Mouse (Mus musculus): ENCODE measurements around the gene Tceanc. TPM values are rescaled to one million over a fixed set of nuclear protein-coding genes. Genes with fewer than 3 reads are reported as not detected.
A peak's percentile ranks its signal among the peaks of the same experiment; 100 is the strongest.

Gene Tceanc
- polyA plus RNA-seq (2015; fragmentation: Nextera tagmentation; extraction: Ambion mirVana), result 3.1 and 3.5 TPM in 2 replicates

DNA sequence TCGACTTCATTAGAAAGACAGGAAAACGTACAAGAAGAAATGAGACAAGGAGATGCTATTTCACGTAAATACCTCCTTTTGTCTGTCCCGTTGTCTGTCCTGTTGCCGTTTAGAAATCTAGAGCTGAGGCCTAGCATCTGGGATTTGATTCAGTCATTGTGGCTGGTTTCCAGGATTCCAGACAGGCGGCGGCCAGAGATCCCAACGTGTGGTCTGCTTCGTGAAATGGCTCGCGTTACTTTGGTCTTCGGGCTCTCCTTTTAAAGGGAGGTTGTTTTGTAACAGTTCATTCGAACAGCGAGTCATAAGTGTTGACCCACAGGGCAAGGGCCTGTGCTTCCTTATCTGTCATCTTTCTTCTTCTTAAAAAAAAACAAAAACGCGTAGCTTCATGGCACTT is at the start of gene Tceanc:
Gene Tceanc (minus strand): TSS at position 223 of the 400 bp plus-strand sequence.
- H3K9me3 ChIP-seq (ENCODE audit: control insufficient read depth), result no peaks in the 10 kb centered on the region
- H3K9ac ChIP-seq (ENCODE audit: low read depth, low read length), result no peak within 1 kb of the TSS
- H3K4me1 ChIP-seq (replicated peaks; ENCODE audit: control insufficient read depth, insufficient read depth, low read length), result no peaks in the 10 kb centered on the region
- no peak for ATAC-seq
- H3K27me3 ChIP-seq (replicated peaks; ENCODE audit: control insufficient read depth, insufficient read depth, low read length), result no peaks in the 10 kb centered on the region
- H3K27ac ChIP-seq (ENCODE audit: low read depth, low read length), result no peak within 1 kb of the TSS
- H3K36me3 ChIP-seq (ENCODE audit: control insufficient read depth, insufficient read depth), result no peaks in the 10 kb centered on the region
- WGBS, result 57% methylated on average over 16 of the region's 16 CpGs
- H3K4me3 ChIP-seq (ENCODE audit: low read depth, low read length), result no peak within 1 kb of the TSS
- no peak for TF ChIP-seq CTCF (IDR thresholded peaks at IDR 0.05; ENCODE audit: low read depth)
- H3K4me2 ChIP-seq (replicated peaks; ENCODE audit: low read depth), result no peak within 1 kb of the TSS

GRCm38 (mm10) chrX:166565983-166566382 is 47.6 kb upstream of the Tceanc start:
- Histone ChIP-seq H3K36me3 (ENCODE audit: control insufficient read depth, insufficient read depth) (no peaks in the 10 kb centered on the region), H3K27ac (ENCODE audit: low read depth, low read length) (0 out of 2 replicates have a peak overlapping the region, but pooled peaks have one; percentile 50), H3K4me3 (ENCODE audit: low read depth, low read length) (no peak overlapping the region), H3K4me2 (replicated peaks; ENCODE audit: low read depth) (no peak overlapping the region), H3K9ac (ENCODE audit: low read depth, low read length) (no peak overlapping the region), H3K27me3 (replicated peaks; ENCODE audit: control insufficient read depth, insufficient read depth, low read length) (no peaks in the 10 kb centered on the region), H3K4me1 (replicated peaks; ENCODE audit: control insufficient read depth, insufficient read depth, low read length) (no peaks in the 10 kb centered on the region), H3K9me3 (ENCODE audit: control insufficient read depth) (no peaks in the 10 kb centered on the region)
- peak; percentile 89 for ATAC-seq
- TF ChIP-seq CTCF (IDR thresholded peaks at IDR 0.05; ENCODE audit: low read depth), result no peak
- WGBS, result 66% methylated on average over 6 of the region's 6 CpGs

- Histone ChIP-seq H3K27me3 (replicated peaks; ENCODE audit: control insufficient read depth, insufficient read depth, low read length) (no peaks in the 10 kb centered on the region), H3K4me2 (replicated peaks; ENCODE audit: low read depth) (no peak overlapping the region), H3K27ac (ENCODE audit: low read depth, low read length) (peak overlapping the region; percentile 50; the same call in 1 of the 2 replicates), H3K9ac (ENCODE audit: low read depth, low read length) (no peak overlapping the region), H3K36me3 (ENCODE audit: control insufficient read depth, insufficient read depth) (no peaks in the 10 kb centered on the region), H3K4me1 (replicated peaks; ENCODE audit: control insufficient read depth, insufficient read depth, low read length) (no peaks in the 10 kb centered on the region), H3K9me3 (ENCODE audit: control insufficient read depth) (no peaks in the 10 kb centered on the region), H3K4me3 (ENCODE audit: low read depth, low read length) (no peak overlapping the region)
- ATAC-seq, result peak; percentile 39
- no peak for TF ChIP-seq CTCF (IDR thresholded peaks at IDR 0.05; ENCODE audit: low read depth)
- WGBS, result 50% methylated on average over 5 of the region's 5 CpGs
Measured at GRCm38 (mm10) chrX:166565401-166565800, 47.0 kb upstream of the Tceanc start.

DNA sequence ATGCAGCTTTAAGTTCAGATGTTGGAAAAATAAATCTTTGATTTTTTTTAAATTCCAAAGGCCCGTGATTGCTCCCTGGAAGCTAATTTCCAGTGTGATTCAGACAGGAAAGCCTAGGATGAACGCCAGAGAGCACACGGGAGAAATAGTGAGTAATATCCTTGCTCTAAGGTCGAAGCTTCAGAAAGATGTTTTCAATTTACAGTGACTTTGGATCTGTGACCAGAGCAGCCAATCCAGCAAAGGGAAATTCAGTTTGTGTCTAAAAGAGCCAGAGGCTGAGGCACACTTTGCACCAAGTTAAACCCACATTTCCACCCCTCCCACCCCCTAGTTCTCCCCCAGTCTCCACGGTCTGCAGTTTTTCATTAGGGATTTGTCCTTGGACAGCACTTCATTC is 46.5 kb upstream of the Tceanc start:
- H3K9me3 ChIP-seq (ENCODE audit: control insufficient read depth), result no peaks in the 10 kb centered on the region
- H3K4me2 ChIP-seq (replicated peaks; ENCODE audit: low read depth), result no peak overlapping the region
- no peak overlapping the region for H3K4me3 ChIP-seq (ENCODE audit: low read depth, low read length)
- no peak for ATAC-seq
- no peaks in the 10 kb centered on the region for H3K27me3 ChIP-seq (replicated peaks; ENCODE audit: control insufficient read depth, insufficient read depth, low read length)
- no peaks in the 10 kb centered on the region for H3K4me1 ChIP-seq (replicated peaks; ENCODE audit: control insufficient read depth, insufficient read depth, low read length)
- no peak overlapping the region for H3K27ac ChIP-seq (ENCODE audit: low read depth, low read length)
- H3K36me3 ChIP-seq (ENCODE audit: control insufficient read depth, insufficient read depth), result no peaks in the 10 kb centered on the region
- TF ChIP-seq CTCF (IDR thresholded peaks at IDR 0.05; ENCODE audit: low read depth), result no peak
- no peak overlapping the region for H3K9ac ChIP-seq (ENCODE audit: low read depth, low read length)
- WGBS, result 52% methylated on average over 5 of the region's 5 CpGs

GRCm38 (mm10) chrX:166559333-166559732 is 41.0 kb upstream of the Tceanc start:
- Histone ChIP-seq H3K9ac (ENCODE audit: low read depth, low read length) (no peak overlapping the region), H3K4me1 (replicated peaks; ENCODE audit: control insufficient read depth, insufficient read depth, low read length) (no peaks in the 10 kb centered on the region), H3K4me2 (replicated peaks; ENCODE audit: low read depth) (no peak overlapping the region), H3K9me3 (ENCODE audit: control insufficient read depth) (no peaks in the 10 kb centered on the region), H3K4me3 (ENCODE audit: low read depth, low read length) (no peak overlapping the region), H3K27me3 (replicated peaks; ENCODE audit: control insufficient read depth, insufficient read depth, low read length) (no peaks in the 10 kb centered on the region), H3K27ac (ENCODE audit: low read depth, low read length) (no peak overlapping the region), H3K36me3 (ENCODE audit: control insufficient read depth, insufficient read depth) (no peaks in the 10 kb centered on the region)
- ATAC-seq, result no peak
- WGBS, result 53% methylated on average over 3 of the region's 3 CpGs
- TF ChIP-seq CTCF (IDR thresholded peaks at IDR 0.05; ENCODE audit: low read depth), result no peak

DNA sequence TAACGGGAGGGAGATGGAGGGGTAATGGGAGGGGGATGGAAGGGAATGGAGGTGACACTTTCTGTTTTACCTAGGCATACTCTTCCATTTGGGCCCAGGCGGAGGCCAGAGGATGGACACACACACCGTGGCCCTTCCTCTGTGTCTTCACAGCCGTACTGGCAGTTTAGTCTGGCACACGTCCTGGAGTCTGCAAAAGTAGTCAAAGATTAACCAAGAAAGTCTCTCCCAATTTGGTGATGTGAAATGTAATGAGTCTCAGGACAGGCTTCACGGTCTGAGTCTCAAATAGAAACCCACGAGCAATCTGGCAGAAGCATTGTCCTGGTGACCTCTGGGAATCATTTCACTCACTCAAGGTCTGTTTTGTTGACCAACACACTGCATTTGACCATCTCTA is 34.0 kb upstream of the Tceanc start:
- TF ChIP-seq CTCF (IDR thresholded peaks at IDR 0.05; ENCODE audit: low read depth), result no peak
- Histone ChIP-seq H3K4me2 (replicated peaks; ENCODE audit: low read depth) (no peak overlapping the region), H3K9ac (ENCODE audit: low read depth, low read length) (no peak overlapping the region), H3K4me3 (ENCODE audit: low read depth, low read length) (no peak overlapping the region), H3K9me3 (ENCODE audit: control insufficient read depth) (no peaks in the 10 kb centered on the region), H3K27ac (ENCODE audit: low read depth, low read length) (no peak overlapping the region), H3K36me3 (ENCODE audit: control insufficient read depth, insufficient read depth) (no peaks in the 10 kb centered on the region), H3K27me3 (replicated peaks; ENCODE audit: control insufficient read depth, insufficient read depth, low read length) (no peaks in the 10 kb centered on the region), H3K4me1 (replicated peaks; ENCODE audit: control insufficient read depth, insufficient read depth, low read length) (no peaks in the 10 kb centered on the region)
- ATAC-seq, result no peak
- WGBS, result 56% methylated on average over 7 of the region's 7 CpGs

DNA sequence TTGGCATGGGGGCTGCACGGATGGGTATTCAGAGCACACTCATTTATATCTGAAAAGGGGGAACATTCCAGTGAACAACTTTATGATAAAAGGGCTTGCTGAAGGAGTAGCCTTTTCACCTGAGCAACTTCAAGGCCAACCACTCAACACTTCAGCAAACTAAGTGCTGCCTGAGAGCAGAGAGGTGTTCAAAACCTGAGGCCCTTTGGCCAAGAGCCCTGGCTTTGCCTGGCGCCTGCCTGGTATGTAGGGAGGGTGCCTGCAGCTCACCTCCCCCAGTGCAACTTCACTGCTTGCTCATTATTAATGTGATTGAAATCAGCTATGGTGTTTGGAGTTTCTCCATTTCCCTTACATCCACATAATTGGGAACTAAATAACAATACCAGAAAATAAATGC is 28.1 kb upstream of the Tceanc start:
- Histone ChIP-seq H3K4me3 (ENCODE audit: low read depth, low read length) (no peak overlapping the region), H3K27me3 (replicated peaks; ENCODE audit: control insufficient read depth, insufficient read depth, low read length) (no peaks in the 10 kb centered on the region), H3K9ac (ENCODE audit: low read depth, low read length) (no peak overlapping the region), H3K4me1 (replicated peaks; ENCODE audit: control insufficient read depth, insufficient read depth, low read length) (no peaks in the 10 kb centered on the region), H3K36me3 (ENCODE audit: control insufficient read depth, insufficient read depth) (no peaks in the 10 kb centered on the region), H3K27ac (ENCODE audit: low read depth, low read length) (no peak overlapping the region), H3K9me3 (ENCODE audit: control insufficient read depth) (no peaks in the 10 kb centered on the region), H3K4me2 (replicated peaks; ENCODE audit: low read depth) (no peak overlapping the region)
- 85% methylated on average over 2 of the region's 2 CpGs for WGBS
- ATAC-seq, result no peak
- TF ChIP-seq CTCF (IDR thresholded peaks at IDR 0.05; ENCODE audit: low read depth), result no peak

All from intestine, postnatal 0 days (tissue).